ENCODE assay signal across 14 mouse cellular contexts in genomic region chr6:7851036-7851435, GRCm38 (mm10).
"Had no signal": no experiment of that assay in that cellular context is flagged by ENCODE, and none has a peak within 500 bp of the region (broad histone marks: within the 10 kb centered on the region; RNA-seq: fewer than 3 reads in every experiment).

No protein-coding gene starts in this region.

- H3K27me3 ChIP-seq: liver, embryonic 13.5 days; lung, embryonic 15.5 days; megakaryocyte, embryonic 14.5 days had no signal

- H3K27ac ChIP-seq: layer of hippocampus, adult 2 months; lung, embryonic 15.5 days; macrophage had no signal

- H3K9ac ChIP-seq: liver, embryonic 13.5 days; liver, postnatal 0 days; lung, embryonic 15.5 days had no signal

- H3K4me3 ChIP-seq: layer of hippocampus, adult 2 months; liver, embryonic 13.5 days; lung, embryonic 15.5 days; megakaryocyte, embryonic 14.5 days had no signal

- H3K4me2 ChIP-seq: liver, embryonic 13.5 days; lung, embryonic 15.5 days had no signal

- H3K36me3 ChIP-seq: liver, embryonic 13.5 days; lung, embryonic 15.5 days had no signal

- DNase-seq: kidney, adult 18-20 months; kidney, postnatal 10 days; kidney, postnatal 4 days; left cerebral cortex, postnatal 4 days; liver; liver, embryonic 13.5 days; liver, postnatal 0 days; lung, postnatal 14 days; thymus, adult 2 months; thymus, postnatal 25 days had no signal

- H3K9me3 ChIP-seq: liver, embryonic 13.5 days; lung, embryonic 15.5 days; megakaryocyte, embryonic 14.5 days had no signal

- ATAC-seq: liver, postnatal 0 days had no signal
